Mouse (Mus musculus): ENCODE data around the gene Mettl24. TPM values are rescaled to one million over a fixed set of nuclear protein-coding genes. Genes with fewer than 3 reads are reported as not detected.

Mettl24 gene
- total RNA-seq, 2 experiments from 2014 or later, result 2.2 to 2.6 TPM

DNA sequence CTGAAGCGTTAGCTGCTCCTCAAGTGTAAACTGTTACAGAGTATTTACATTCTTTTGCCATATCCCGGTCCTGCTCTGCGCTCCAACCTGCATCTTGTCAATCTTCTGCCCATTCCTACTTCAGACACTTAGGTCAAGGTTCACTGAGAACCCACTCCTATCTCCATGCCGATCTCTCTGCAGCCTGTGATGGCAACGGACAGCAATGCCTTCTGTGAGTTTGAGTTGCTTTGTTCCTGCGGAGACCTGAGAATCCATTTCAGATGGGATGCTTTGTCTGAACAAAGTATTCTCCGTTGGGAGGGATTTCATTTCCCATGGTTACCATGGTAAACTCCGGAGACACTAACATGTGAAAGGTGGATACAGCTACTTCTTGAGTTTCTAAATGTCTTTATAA lies 2.6 kb downstream of the Mettl24 start:
- DNase-seq, result no peak

DNA sequence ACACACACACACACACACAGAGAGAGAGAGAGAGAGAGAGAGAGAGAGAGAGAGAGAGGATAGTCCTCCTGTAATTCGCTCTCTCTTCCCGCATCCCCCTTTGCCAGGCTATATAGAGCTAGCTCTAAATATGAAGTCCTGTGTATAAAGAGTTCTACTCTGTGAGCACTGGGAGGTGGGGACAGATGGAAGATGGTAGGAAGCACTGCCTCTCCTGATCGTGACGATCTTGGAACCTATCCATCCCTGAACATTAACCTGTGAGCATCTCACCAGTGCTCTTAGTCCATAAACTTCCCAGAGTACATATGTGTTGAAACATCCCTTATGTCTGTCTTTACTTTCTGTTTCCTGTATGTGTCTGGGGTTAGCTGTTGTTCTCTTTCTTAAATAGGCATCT lies 3.9 kb downstream of the Mettl24 start:
- no peak for DNase-seq

DNA sequence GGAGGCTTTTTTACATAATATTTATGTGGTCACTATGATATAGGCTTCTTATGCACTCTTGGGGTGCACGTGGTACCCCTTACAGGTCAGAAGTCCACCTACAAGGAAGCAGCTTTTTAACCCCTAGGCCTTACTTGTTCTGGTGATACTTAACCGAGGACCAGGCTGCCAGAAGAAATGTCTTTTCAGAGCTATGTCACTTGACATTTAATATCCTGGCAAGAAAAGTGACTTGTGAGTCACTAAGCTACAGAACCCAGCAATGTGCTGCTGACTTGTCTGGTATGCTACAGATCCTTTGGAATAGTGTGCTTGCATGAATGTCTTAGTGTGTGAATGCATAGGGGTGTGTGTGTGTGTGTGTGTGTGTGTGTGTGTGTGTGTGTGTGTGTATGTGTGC lies 4.3 kb downstream of the Mettl24 start:
- no peak for DNase-seq

DNA sequence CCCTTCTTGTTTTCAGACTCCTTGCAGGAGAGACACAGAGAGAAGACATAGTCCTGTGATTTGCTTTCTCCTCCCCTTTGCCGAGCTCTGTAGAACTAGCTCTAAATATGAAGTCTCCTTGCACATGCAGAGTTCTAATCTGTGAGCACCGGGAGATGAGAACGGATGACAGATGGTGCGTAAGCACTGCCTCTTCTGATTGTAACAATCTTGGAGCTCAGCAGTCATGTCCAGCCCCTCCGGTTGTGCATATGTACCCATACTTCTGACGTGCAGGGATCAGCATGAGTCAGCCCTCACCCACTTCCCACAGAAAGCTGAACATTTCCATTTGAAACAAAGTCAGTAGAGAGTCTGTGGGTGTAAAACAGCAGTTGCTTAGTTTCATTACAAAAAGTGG lies 5.2 kb downstream of the Mettl24 start:
- no peak for DNase-seq

DNA sequence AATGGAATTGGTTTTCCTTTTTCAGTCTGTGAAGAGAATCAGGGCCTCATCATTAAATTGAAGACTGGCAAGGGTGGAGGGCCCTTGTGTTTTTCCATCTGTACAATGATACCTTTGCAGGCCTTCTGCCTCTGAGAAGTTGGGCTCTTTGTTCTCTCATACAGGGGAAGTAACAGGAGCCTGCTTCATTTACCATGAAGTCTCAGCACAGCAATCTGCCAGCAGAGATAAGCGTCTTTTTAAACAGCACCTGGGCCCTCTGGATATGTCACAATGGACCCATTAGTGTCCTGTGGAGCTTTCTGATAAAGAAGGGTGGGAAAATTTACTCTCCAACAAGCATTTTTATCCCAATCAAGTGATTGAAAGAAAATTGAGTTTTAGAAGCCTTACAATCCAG lies 5.8 kb downstream of the Mettl24 start:
- DNase-seq, result no peak

DNA sequence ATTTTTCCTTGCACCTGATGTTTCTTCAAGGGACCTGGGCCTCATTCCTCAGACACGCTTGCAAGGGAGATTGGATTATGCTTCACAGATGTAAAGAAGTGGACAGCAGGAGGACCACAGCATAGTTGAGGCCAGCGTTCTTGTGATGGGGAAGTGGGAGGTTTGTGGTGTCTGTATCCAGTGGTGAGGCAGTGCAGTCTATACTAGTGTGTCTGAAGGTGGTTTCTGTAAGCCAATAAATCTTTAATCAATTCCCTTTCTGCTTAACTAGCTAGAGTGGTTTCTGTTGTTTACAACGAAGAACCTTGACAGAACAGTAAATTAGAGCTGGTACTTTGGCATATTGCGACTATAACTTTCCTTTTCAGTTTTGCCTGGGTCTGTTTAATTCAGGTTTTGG lies 15.6 kb downstream of the Mettl24 start:
- no peak for DNase-seq

DNA sequence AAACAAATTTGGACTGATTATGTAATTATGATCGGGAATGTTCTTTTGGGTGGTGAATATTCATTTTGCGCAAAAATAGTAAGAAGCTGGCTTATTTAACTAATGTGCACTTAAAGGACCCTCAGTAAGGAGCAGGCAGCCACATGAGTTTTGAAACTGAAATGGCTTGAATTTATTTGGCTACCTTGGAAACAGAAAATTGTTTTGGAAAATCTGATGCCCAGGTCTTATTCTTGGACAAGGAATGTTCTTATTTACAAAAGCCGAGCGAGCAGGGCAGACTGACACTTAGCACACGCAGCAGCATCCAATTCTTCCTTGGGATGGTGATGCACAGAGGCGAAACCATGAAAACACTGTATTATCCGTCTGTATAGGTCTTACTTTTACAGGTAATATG lies 28.0 kb downstream of the Mettl24 start:
- DNase-seq, result no peak

DNA sequence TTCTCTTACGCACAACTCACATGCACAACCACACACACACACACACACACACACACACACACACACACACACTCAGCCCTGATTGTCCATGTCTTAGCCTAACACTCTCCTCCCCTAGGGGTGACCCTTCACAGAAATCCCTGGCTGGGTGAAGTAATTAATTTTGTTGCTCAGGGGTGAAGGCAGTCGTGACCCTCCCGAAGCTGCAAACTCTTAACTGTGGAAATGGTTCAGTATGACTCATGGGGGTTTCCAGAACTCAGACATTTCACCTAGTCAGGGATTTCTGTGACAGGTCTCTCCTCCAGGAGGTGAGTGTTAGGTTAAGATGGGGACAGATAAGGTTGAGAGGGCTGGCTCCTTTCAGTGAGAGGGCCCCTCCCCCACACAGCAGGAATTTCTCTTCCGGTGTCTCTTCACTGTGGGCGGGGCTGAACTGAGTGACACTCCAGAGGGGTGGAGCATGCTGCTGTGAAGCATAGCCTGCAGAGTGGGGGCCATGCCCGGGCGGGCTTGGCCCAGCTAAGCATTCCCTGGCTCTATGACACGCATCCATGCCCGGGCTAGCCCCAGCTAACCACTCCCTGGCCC lies 30.0 kb downstream of the Mettl24 start:
- peak; percentile 19 for DNase-seq

DNA sequence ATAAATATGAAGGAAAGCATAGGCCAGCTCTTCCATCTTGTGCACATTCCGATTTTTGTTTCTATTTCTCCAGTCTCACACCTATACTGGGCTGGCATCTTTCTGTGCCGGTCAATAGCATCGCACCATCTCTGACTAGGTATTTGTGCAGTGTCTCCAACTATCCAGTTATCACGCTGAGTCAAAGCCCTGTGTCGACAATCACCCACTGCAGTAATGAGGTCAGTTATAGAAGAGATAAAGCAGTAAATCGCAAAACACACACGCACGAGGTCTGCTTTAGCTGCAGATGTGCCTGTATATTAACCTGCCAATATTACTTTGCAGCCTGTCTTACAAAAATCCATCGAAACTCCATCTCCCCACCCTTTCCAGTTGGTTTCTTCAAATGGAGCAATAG lies 30.7 kb downstream of the Mettl24 start:
- no peak for DNase-seq

DNA sequence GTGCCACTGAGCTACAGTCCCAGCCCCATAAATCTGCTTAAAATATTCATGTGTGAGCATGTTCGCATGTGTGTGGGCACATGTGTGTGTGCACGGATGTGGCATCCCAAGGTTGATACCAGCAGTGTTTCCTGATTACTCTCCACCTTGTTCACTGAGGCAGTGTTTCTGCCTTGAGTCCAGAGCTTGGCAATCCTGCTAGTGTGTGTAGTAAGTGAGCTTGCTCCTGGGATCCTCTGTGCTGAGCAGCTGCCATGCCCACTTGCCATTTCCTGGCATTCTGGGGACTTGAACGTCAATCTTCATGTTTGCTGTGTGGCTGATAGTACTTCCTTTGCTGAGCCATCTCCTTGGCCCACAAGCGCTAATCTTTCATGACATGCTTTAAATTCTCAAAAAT lies 32.1 kb downstream of the Mettl24 start:
- no peak for DNase-seq

DNA sequence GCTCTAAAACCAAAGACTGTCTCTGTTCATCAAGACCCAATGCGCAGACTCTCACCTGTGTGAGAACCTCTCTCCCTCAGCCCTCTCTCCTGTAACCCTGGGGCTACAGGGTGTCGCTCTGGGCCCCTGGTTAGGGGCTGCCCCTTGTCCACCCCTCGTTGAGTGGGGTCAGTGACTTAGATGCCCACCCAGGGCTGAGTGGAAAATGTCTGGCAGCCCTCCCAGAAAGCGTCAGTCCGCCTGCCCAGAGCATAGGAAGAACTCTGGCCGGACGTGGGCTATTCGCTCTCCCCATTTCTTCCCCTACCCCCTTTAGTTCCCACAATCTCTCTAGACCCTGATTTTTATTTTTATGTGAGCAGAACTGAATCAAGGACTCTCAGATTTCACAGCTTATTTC lies 33.2 kb downstream of the Mettl24 start:
- DNase-seq, result peak; percentile 12

DNA sequence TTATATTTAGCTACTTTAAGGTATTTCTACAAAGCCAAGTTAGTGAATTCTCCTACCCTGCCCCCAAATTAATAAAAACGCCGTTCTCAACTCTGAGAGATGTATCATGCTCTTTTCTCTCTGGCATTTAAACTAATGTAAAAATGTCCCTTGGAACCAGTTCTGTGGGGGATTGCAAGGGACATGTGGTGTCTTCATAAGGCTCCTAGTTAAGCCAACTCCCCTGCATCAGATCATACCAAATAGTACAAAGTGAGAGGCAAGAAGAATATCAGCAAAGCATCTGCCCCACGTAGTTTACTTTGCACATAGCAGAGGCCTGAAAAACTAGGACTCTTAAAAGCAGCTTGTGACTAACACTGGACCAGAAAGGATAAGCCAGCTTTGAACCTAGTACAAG lies 33.6 kb downstream of the Mettl24 start:
- DNase-seq, result no peak

DNA sequence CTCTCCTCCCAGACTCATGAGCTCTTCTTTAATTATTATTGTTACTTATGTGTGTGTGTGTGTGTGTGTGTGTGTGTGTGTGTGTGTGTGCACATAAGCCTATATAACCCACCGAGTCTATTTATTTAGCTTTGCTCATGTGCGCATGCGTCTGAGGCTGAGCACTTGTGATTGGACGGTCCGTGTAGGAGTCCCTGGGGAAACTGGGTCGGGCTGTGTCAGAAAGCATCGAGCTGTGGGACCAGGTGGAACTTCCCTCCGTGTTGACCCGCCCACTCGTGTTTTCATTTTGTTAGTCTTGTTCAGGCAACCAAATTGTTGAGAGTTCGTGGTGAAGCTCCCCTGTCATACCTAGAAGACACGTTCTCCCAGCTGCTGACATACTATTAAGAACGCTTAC lies 35.3 kb downstream of the Mettl24 start:
- DNase-seq, result no peak

DNA sequence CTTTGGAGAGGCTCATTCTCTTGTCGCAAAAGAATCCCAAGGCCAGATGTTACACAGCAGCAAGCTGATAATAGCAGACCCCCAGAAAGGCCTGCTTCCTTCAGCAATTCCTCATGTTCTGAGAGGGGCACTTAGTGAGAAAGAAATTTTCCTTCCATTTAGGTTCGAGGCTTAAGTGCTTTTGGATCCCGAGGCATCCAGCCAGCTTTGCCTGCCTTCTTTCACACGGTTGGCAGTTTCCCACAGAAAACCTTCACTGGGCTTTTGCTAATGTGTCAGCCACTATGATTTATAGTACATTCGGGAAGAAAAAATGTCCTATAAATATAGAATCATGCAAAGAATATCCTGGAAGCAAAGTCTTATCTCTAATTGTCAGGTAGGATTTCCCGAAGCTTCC lies 36.0 kb downstream of the Mettl24 start:
- DNase-seq, result no peak

DNA sequence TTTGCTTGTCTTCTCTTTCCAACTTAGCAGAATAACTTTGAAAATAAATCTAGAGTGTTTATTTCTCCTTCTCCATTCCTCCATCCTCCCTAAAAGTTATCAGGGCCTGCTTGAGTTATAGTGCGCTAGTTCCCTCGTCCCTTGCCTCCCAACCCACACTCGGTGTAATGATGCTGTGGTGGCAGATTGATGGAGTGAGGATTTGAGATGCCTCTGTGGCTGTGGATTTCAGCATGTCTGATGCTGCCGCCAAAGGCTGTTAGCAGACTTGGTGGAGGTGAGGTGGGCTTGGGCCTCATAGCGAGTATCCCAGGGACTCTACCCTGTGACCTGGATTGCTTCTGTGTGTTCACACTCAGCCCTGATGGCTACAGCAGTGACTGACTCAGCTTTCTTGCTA lies 37.8 kb downstream of the Mettl24 start:
- no peak for DNase-seq

DNA sequence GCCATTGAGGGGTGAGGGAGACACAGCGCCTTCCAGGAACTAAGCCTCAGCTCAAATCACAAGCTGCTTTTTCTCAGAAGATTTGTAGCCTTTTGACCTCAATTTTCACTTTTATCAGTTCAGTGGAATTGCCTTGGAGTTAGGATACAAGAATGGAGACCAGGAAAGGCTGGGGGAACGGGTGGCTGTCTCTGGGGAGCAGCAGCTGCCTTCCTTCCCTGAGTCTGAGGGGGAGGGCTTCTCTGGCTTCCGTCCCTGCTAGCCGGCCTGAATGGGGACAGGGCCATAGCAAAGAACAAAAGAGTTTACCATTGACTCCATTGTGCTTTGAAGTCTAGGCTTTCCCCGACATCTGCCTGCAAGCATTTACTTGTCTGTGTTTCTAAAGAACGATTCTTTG lies 41.3 kb downstream of the Mettl24 start:
- peak; percentile 9 for DNase-seq

DNA sequence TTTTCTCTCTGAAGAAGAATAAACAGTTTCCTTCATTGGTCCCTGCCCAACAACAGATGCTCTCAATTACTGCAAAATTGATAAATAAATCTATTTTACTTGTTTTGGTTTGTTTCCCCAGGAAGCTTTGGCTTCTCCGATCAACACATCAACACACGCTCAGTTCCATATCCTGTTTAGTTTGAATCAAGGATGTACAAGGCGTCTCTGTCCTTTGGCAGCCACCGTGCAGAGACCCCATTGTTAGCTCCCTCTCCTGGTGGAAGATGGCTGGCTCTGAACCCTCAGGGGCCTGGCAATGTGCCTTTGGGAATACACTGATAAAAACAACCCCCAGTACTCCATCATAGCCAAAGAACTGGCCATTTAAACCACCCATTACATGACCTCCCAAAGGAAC lies 42.0 kb downstream of the Mettl24 start:
- DNase-seq, result no peak

DNA sequence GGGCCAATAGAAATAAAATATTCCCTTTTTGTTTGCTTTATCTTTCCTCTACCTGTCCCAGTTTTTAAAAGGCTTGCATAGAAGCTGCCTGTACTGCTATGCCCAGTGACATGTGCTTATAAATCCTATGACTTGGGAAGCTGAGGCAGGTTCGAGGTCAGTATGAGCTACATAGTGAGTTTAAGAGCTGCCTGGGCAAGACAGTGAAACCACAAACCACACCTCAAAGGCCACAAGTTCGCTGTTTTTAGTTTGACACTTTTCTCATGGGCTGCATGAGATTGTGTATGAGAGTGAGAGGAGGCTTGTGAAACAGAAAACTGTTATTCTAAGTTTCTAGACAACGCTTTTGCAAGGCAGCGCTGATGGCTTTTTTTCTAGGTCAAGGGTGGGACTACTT lies 42.4 kb downstream of the Mettl24 start:
- no peak for DNase-seq

DNA sequence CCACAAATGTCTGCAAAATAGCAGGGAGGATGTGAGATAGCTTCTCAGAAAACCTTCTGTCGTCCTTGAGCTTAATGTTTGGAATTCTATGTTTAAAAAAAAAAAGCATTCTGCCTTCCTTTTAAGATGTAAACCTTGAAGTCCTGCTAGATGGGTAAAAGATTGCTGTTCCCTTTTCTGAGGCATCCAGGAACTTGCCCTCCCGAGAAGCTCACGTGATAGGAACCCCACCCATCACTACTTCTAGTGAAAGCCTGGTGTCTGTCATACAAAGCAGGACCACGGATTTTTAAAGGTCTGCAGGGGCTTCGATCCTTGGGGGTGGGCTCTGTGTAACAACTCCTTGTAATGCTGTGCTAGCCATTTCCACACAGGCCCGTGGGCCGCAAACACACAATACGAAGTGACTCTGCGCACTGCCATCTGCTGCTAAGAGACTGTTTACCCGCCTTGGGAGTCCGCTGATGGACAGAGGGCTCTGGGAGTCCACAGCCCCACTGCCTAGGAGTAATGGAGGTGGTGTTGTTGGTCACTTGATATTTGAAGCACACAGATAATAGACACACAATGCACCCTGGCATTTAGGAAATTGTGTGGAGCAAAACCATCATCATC lies 43.3 kb downstream of the Mettl24 start:
- no peak for DNase-seq

DNA sequence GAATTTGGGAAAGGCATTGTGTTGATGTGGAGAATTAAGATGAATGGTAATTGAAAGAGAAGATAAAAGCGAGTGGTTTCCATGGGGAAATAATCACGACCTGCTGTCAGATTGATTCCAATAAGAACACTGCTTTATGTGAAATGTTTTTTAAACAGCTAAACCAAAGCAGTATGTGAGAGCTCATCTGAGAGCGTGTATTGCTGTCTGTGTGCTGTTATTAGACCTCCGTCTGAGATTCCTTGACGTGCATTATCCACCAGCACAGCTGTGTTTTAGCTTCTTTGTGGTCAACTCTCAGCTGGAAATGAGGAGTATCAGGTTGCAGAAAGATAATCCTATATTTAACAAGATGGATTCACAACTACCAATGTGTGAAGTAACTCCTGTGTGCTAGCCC lies 43.9 kb downstream of the Mettl24 start:
- DNase-seq, result no peak

DNA sequence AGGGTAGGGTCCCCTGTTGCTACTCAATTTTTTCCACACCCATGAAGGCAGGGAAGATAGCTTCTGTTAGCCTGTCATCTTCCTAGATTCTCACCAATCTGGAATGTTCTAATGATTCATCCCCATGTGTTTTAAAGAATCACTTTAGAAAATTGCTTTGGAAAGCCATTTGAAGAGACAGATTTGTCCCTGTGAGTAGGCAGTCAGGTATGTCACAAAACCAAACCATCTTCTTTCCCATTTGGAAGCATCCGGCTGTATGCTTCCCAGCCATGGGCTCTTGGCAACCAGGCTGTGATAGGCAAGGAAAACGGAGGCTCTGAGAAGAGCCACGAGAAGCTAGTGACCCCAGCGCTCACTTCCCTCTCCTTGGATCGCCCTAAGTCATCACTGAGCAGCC lies 47.1 kb downstream of the Mettl24 start:
- DNase-seq, result no peak

DNA sequence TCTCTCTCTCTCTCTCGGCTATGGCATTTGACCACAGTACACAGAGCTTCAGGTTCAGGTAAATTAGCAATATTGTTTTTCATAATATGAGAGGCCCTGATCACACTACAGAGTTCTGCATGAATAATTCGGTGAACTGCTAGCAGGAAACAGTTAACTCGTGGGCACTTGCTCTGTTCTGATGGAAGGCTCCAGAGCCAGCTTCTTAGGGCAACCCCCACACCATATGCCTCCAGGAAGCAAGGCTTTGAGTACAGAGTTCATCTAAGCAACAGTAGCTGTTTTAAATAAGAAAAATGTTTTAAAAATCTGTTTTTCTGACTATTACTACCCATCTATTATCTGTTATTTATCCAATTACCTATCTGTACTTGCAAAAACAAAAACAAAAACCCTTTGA lies 50.2 kb downstream of the Mettl24 start:
- DNase-seq, result no peak

DNA sequence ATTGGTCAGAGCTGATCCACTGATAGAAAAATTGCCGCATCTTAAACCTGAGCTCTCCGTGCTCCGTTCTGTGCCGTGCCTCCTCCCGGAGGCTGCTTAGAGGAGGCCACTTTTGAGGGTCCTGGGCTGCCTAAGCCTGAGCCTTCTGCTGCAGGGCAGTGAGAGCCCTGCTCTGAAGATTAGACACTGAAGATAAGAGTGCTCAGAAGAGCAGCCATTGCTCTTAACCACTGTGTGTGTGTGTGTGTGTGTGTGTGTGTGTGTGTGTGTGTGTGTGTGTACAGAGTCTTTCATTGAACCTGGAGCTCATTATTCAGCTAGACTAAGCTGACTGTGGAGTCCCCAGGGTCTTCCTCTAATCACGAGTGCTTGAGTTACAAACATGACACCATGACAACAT lies 53.1 kb downstream of the Mettl24 start:
- no peak for DNase-seq

DNA sequence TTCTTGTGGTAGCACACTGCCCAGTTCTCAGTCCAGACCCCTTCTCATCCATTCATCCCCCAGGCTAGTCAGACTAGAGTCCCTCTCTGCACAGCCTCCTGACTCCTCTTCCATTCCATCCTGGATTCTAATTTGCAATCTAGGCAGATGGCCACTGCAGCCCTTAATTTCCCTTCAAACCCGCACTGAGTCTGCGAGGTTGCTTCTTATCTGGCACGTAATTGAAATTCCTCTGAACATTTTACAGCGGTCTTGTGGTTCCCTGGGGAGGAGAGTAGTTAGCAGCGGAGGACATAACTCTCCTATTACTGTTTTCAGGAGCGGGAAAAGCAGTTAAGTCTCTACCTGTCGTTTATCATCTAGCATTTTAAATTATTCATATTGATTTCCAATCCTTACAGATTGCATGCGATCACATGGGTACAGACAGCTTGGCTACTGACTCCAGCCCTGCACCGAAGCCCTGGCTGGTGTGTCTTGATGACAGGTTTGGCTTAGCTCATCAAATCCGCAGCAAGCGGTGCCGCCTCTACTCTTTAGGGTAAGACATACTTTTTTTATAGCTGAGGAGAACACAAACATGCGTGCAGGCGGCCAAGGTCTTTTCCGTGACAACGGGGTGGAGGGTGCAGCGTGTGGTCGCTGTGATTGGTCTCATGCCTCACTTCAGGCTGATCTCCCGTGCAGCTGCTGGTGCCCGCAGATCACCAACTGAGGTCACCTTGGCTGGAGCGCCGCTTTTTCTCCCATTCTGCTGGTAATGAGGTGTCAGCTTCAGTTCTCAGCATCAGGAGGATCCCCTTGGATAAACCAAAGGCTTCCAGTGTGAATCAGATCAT lies 54.4 kb downstream of the Mettl24 start:
- DNase-seq, result peak; percentile 14
